Mouse (Mus musculus) hindbrain, embryonic 10.5 days (tissue): ENCODE measurements around the gene Gas6. TPM values are rescaled to one million over a fixed set of nuclear protein-coding genes. Genes with fewer than 3 reads are reported as not detected.

Experiments used
- DNase-seq: peaks from one replicate; pipeline ENCODE4 v3.0.0-alpha.2; 2017; ENCODE audit warnings: low spot score
- H3K27ac ChIP-seq: fragments of 300-500 bp; sonication (generic); 2 replicates; pipeline ENCODE4 v1.5.1; 2016; ENCODE audit warnings: mild to moderate bottlenecking, moderate library complexity
- H3K27me3 ChIP-seq: fragments of 300-500 bp; sonication (generic); 2 replicates; pipeline ENCODE4 v1.6.1; 2016; ENCODE audit warnings: mild to moderate bottlenecking; ENCODE audit not compliant: poor library complexity, insufficient read depth, severe bottlenecking
- H3K36me3 ChIP-seq: fragments of 300-500 bp; sonication (generic); 2 replicates; pipeline ENCODE4 v1.6.1; 2016; ENCODE audit warnings: mild to moderate bottlenecking, moderate library complexity
- H3K4me1 ChIP-seq: fragments of 300-500 bp; sonication (generic); replicated peaks from 2 replicates; pipeline ENCODE4 v1.6.1; 2016; ENCODE audit warnings: mild to moderate bottlenecking
- H3K4me3 ChIP-seq: fragments of 300-500 bp; sonication (generic); 2 replicates; pipeline ENCODE4 v1.5.1; 2016; ENCODE audit warnings: mild to moderate bottlenecking, moderate library complexity
- H3K9me3 ChIP-seq: fragments of 300-500 bp; sonication (generic); 2 replicates; pipeline ENCODE4 v1.6.1; 2016; ENCODE audit warnings: mild to moderate bottlenecking, moderate library complexity
- WGBS: fragments of 180-500 bp; shearing (Covaris S2); methylation state at CpG from one replicate; pipeline ENCODE4 v1.1.7; 2016; 5-methylcytosine and 5-hydroxymethylcytosine counted together
- polyA plus RNA-seq: library from polyadenylated mRNA; unstranded; fragments of >200 nt; fragmentation: Nextera tagmentation; extraction: Ambion mirVana; gene quantifications from 2 replicates; pipeline ENCODE4 v1.2.1, GENCODE M21; 2016

Gas6 gene
- polyA plus RNA-seq, 1 experiment from 2014 or later: 15.8 TPM

GRCm38 (mm10) chr8:13442152-13442551, 52.1 kb downstream of the Gas6 start:
- H3K4me1 ChIP-seq: no peaks in the 10 kb centered on the region
- no peak for DNase-seq
- 97% methylated on average over 2 of the region's 2 CpGs for WGBS

GRCm38 (mm10) chr8:13437531-13437930, 56.8 kb downstream of the Gas6 start:
- WGBS: 85% methylated on average over 2 of the region's 2 CpGs
- no peak for DNase-seq
- Histone ChIP-seq H3K27me3 (peaks cover 39% of the 10 kb centered on the region), H3K4me1 (peaks cover 12% of the 10 kb centered on the region), H3K9me3 (no peaks in the 10 kb centered on the region), H3K36me3 (no peaks in the 10 kb centered on the region), H3K4me3 (no peak overlapping the region), H3K27ac (no peak overlapping the region)

More at GRCm38 (mm10) chr8:13442152-13442551, 52.1 kb downstream of the Gas6 start:
- H3K36me3 ChIP-seq: no peaks in the 10 kb centered on the region
- no peaks in the 10 kb centered on the region for H3K9me3 ChIP-seq
- H3K4me3 ChIP-seq: no peak overlapping the region
- H3K27me3 ChIP-seq: peaks cover 2% of the 10 kb centered on the region; the same call in 1 of the 2 replicates
- H3K27ac ChIP-seq: no peak overlapping the region

GRCm38 (mm10) chr8:13436052-13436451, 58.2 kb downstream of the Gas6 start:
- Histone ChIP-seq H3K36me3 (no peaks in the 10 kb centered on the region), H3K9me3 (no peaks in the 10 kb centered on the region), H3K4me3 (no peak overlapping the region), H3K27me3 (peaks cover 39% of the 10 kb centered on the region), H3K4me1 (peaks cover 12% of the 10 kb centered on the region), H3K27ac (no peak overlapping the region)
- DNase-seq: no peak
- 17% methylated on average over 8 of the region's 8 CpGs for whole genome bisulfite sequencing

- Histone ChIP-seq H3K36me3 (no peaks in the 10 kb centered on the region), H3K27me3 (peaks cover 39% of the 10 kb centered on the region), H3K4me1 (peaks cover 12% of the 10 kb centered on the region), H3K9me3 (no peaks in the 10 kb centered on the region), H3K4me3 (no peak within 1 kb of the TSS), H3K27ac (no peak within 1 kb of the TSS)
- no peak for DNase-seq
- WGBS: 20% methylated on average over 10 of the region's 10 CpGs
These were observed 59.4 kb downstream of the Gas6 start, which contains the start of gene Tmem255b for GRCm38 (mm10) chr8:13434889-13435288. Gene Tmem255b (plus strand): TSS chr8:13435189.

GRCm38 (mm10) chr8:13433130-13433529, 61.2 kb downstream of the Gas6 start:
- H3K27me3 ChIP-seq: peaks cover 39% of the 10 kb centered on the region
- H3K4me3 ChIP-seq: no peak overlapping the region
- H3K36me3 ChIP-seq: no peaks in the 10 kb centered on the region
- no peak for DNase-seq
- peaks cover 12% of the 10 kb centered on the region for H3K4me1 ChIP-seq
- H3K27ac ChIP-seq: no peak overlapping the region
- H3K9me3 ChIP-seq: no peaks in the 10 kb centered on the region
- 86% methylated on average over 5 of the region's 5 CpGs for WGBS

GRCm38 (mm10) chr8:13430866-13431265, 63.4 kb downstream of the Gas6 start:
- Histone ChIP-seq H3K27me3 (peaks cover 25% of the 10 kb centered on the region), H3K27ac (no peak overlapping the region)
- DNase-seq: no peak

GRCm38 (mm10) chr8:13430412-13430811, 63.9 kb downstream of the Gas6 start:
- no peak overlapping the region for H3K27ac ChIP-seq
- no peaks in the 10 kb centered on the region for H3K36me3 ChIP-seq
- H3K9me3 ChIP-seq: no peaks in the 10 kb centered on the region
- peaks cover 20% of the 10 kb centered on the region for H3K27me3 ChIP-seq
- WGBS: 83% methylated on average over 7 of the region's 7 CpGs
- H3K4me3 ChIP-seq: no peak overlapping the region
- peaks cover 7% of the 10 kb centered on the region; the same call in 1 of the 2 replicates for H3K4me1 ChIP-seq
- no peak for DNase-seq

More at GRCm38 (mm10) chr8:13430866-13431265, 63.4 kb downstream of the Gas6 start:
- Histone ChIP-seq H3K4me1 (peaks cover 12% of the 10 kb centered on the region), H3K36me3 (no peaks in the 10 kb centered on the region), H3K4me3 (no peak overlapping the region), H3K9me3 (no peaks in the 10 kb centered on the region)

- H3K27ac ChIP-seq: no peak overlapping the region
- H3K36me3 ChIP-seq: no peaks in the 10 kb centered on the region
- no peaks in the 10 kb centered on the region for H3K9me3 ChIP-seq
- no peak overlapping the region for H3K4me3 ChIP-seq
- 88% methylated on average over 9 of the region's 9 CpGs for WGBS
- DNase-seq: no peak
- H3K4me1 ChIP-seq: 0 out of 2 replicates have a peak, but pooled peaks cover 3% of the 10 kb centered on the region
- 0 out of 2 replicates have a peak, but pooled peaks cover under 1% of the 10 kb centered on the region for H3K27me3 ChIP-seq
These were observed 66.1 kb downstream of the Gas6 start for GRCm38 (mm10) chr8:13428156-13428555.

- H3K4me1 ChIP-seq: 0 out of 2 replicates have a peak, but pooled peaks cover 3% of the 10 kb centered on the region
- H3K27me3 ChIP-seq: no peaks in the 10 kb centered on the region
- DNase-seq: no peak
- WGBS: 76% methylated on average over 6 of the region's 6 CpGs
- no peaks in the 10 kb centered on the region for H3K36me3 ChIP-seq
- peaks cover 3% of the 10 kb centered on the region; the same call in 1 of the 2 replicates for H3K9me3 ChIP-seq
- no peak overlapping the region for H3K4me3 ChIP-seq
- no peak overlapping the region for H3K27ac ChIP-seq
These were observed 66.9 kb downstream of the Gas6 start for GRCm38 (mm10) chr8:13427351-13427750.

- WGBS: 92% methylated on average over 6 of the region's 6 CpGs
- Histone ChIP-seq H3K27ac (no peak overlapping the region), H3K4me1 (no peaks in the 10 kb centered on the region), H3K4me3 (no peak overlapping the region), H3K27me3 (no peaks in the 10 kb centered on the region), H3K36me3 (no peaks in the 10 kb centered on the region), H3K9me3 (peaks cover 3% of the 10 kb centered on the region; the same call in 1 of the 2 replicates)
- DNase-seq: no peak
These were observed 73.3 kb downstream of the Gas6 start for GRCm38 (mm10) chr8:13420970-13421369.

- H3K36me3 ChIP-seq: no peaks in the 10 kb centered on the region
- no peak overlapping the region for H3K4me3 ChIP-seq
- H3K9me3 ChIP-seq: peaks cover 3% of the 10 kb centered on the region; the same call in 1 of the 2 replicates
- H3K4me1 ChIP-seq: no peaks in the 10 kb centered on the region
- no peak overlapping the region for H3K27ac ChIP-seq
- DNase-seq: no peak
- H3K27me3 ChIP-seq: no peaks in the 10 kb centered on the region
- 86% methylated on average over 2 of the region's 2 CpGs for WGBS
These were observed 75.1 kb downstream of the Gas6 start for GRCm38 (mm10) chr8:13419111-13419639.

- H3K4me1 ChIP-seq: no peaks in the 10 kb centered on the region
- H3K9me3 ChIP-seq: no peaks in the 10 kb centered on the region
- no peaks in the 10 kb centered on the region for H3K36me3 ChIP-seq
- 79% methylated on average over 10 of the region's 10 CpGs for WGBS
- no peak overlapping the region for H3K27ac ChIP-seq
- no peaks in the 10 kb centered on the region for H3K27me3 ChIP-seq
- no peak for DNase-seq
- no peak overlapping the region for H3K4me3 ChIP-seq
These were observed 78.4 kb downstream of the Gas6 start for GRCm38 (mm10) chr8:13415879-13416278.
